8 mouse cellular contexts compared by ENCODE assay signal in genomic region chr3:83127726-83128448, GRCm38 (mm10). TPM values are rescaled to one million over a fixed set of nuclear protein-coding genes. Genes with fewer than 3 reads are reported as not detected.
DNase-seq lines count a peak whose midpoint lies in the region; ATAC-seq lines count a peak whose summit lies in the region.

Gene Dchs2 (plus strand): TSS chr3:83127948.

- peaks cover 66% of the 10 kb centered on the region for H3K27me3 ChIP-seq in heart, embryonic 10.5 days (ENCODE audit: insufficient read depth, poor library complexity, severe bottlenecking)
- peaks cover 51% of the 10 kb centered on the region for H3K27me3 ChIP-seq in forebrain, embryonic 15.5 days
- H3K27me3 ChIP-seq in limb, embryonic 10.5 days (ENCODE audit: low read depth, poor library complexity, severe bottlenecking), result peaks cover 81% of the 10 kb centered on the region

- H3K36me3 ChIP-seq in heart, embryonic 10.5 days, result no peaks in the 10 kb centered on the region
- no peaks in the 10 kb centered on the region for H3K36me3 ChIP-seq in forebrain, embryonic 15.5 days
- no peaks in the 10 kb centered on the region for H3K36me3 ChIP-seq in limb, embryonic 10.5 days

- intact Hi-C loops in heart, postnatal 25 days (cut with DNase I), result no loop called here

- DNase-seq in heart, embryonic 10.5 days (ENCODE audit: low spot score), result no peak
- no peak for DNase-seq in heart, postnatal 25 days (ENCODE audit: low spot score)
- DNase-seq in adrenal gland, postnatal 10 days, result peak; percentile 24
- DNase-seq in limb, embryonic 10.5 days (ENCODE audit: low spot score), result peak; percentile 61
- DNase-seq in retina, embryonic 14.5 days (ENCODE audit: low spot score), result peak; percentile 46
- no peak for DNase-seq in layer of hippocampus, adult 9-11 months

- no peak within 1 kb of the TSS for H3K27ac ChIP-seq in heart, embryonic 10.5 days
- no peak within 1 kb of the TSS for H3K27ac ChIP-seq in forebrain, embryonic 15.5 days (replicated peaks)
- H3K27ac ChIP-seq in limb, embryonic 10.5 days, result peak within 1 kb of the TSS; percentile 53

- H3K4me3 ChIP-seq in heart, embryonic 10.5 days, result peak within 1 kb of the TSS; percentile 73
- H3K4me3 ChIP-seq in forebrain, embryonic 15.5 days, result peak within 1 kb of the TSS; percentile 55
- H3K4me3 ChIP-seq in limb, embryonic 10.5 days, result peak within 1 kb of the TSS; percentile 64

- no peaks in the 10 kb centered on the region for H3K9me3 ChIP-seq in heart, embryonic 10.5 days
- H3K9me3 ChIP-seq in forebrain, embryonic 15.5 days, result no peaks in the 10 kb centered on the region
- H3K9me3 ChIP-seq in limb, embryonic 10.5 days (replicated peaks), result no peaks in the 10 kb centered on the region

- peak; percentile 39 for ATAC-seq in forebrain, embryonic 15.5 days (replicated peaks)
- ATAC-seq in megakaryocyte-erythroid progenitor cell, adult 5-6 weeks (replicated peaks; ENCODE audit: low FRiP score, low TSS enrichment, poor library complexity, severe bottlenecking), result no peak

- 1% methylated on average over 55 of the region's 55 CpGs for WGBS in heart, embryonic 10.5 days
- under 1% methylated on average over 55 of the region's 55 CpGs for WGBS in forebrain, embryonic 15.5 days
- whole genome bisulfite sequencing in limb, embryonic 10.5 days, result 1% methylated on average over 55 of the region's 55 CpGs

- peaks cover 24% of the 10 kb centered on the region for H3K4me1 ChIP-seq in heart, embryonic 10.5 days
- H3K4me1 ChIP-seq in forebrain, embryonic 15.5 days, result peaks cover 31% of the 10 kb centered on the region
- peaks cover 34% of the 10 kb centered on the region for H3K4me1 ChIP-seq in limb, embryonic 10.5 days

- peak within 1 kb of the TSS; percentile 52 for H3K9ac ChIP-seq in forebrain, embryonic 15.5 days (replicated peaks)

- H3K4me2 ChIP-seq in forebrain, embryonic 15.5 days (replicated peaks), result peak within 1 kb of the TSS; percentile 99

RNA-seq across cellular contexts. Expression of gene Dchs2, which starts in this region (rescaled TPM):
- polyA plus RNA-seq in heart, embryonic 10.5 days (2016; fragmentation: Nextera tagmentation; extraction: Ambion mirVana), result 0.09 and 0.18 TPM in 2 replicates
- total RNA-seq in heart, postnatal 25 days (2021), result under 1 TPM; 0.64 to 0.70 TPM
- total RNA-seq in adrenal gland, postnatal 10 days (2021), result 1 to 10 TPM; 1.7 to 2.4 TPM
- 0.42 and 0.52 TPM in 2 replicates for polyA plus RNA-seq in forebrain, embryonic 15.5 days (2015; fragmentation: Nextera tagmentation; extraction: Ambion mirVana)
- polyA plus RNA-seq in limb, embryonic 10.5 days (2016; fragmentation: Nextera tagmentation; extraction: Ambion mirVana), result 0.08 and 0.14 TPM in 2 replicates
- total RNA-seq in megakaryocyte-erythroid progenitor cell, adult 5-6 weeks (2014; fragmentation: Nextera tagmentation), result not detected in 2 replicates
- not detected in 2 replicates for total RNA-seq in megakaryocyte-erythroid progenitor cell, adult 5-6 weeks (2017)

Comparison
In these comparisons a context has a peak if more than half of its experiments do, and no peak if none do; other contexts are left out.
1. Peak in ATAC-seq, H3K4me3 ChIP-seq, H3K9ac ChIP-seq and H3K4me2 ChIP-seq in forebrain, embryonic 15.5 days; RNA of the gene not detected or under 1 TPM.
2. Peak in DNase-seq, H3K4me3 ChIP-seq and H3K27ac ChIP-seq in limb, embryonic 10.5 days; RNA of the gene not detected or under 1 TPM.
3. DNase-seq: peak in adrenal gland, postnatal 10 days (single experiment) and retina, embryonic 14.5 days (single experiment); none in heart, embryonic 10.5 days (single experiment), heart, postnatal 25 days (single experiment) and layer of hippocampus, adult 9-11 months (single experiment).
4. Peak in every context shown above with its lines, with median percentiles within 50 percentile points of each other: H3K4me3 ChIP-seq.